9 mouse cellular contexts compared by ENCODE assay signal in the genomic region with DNA sequence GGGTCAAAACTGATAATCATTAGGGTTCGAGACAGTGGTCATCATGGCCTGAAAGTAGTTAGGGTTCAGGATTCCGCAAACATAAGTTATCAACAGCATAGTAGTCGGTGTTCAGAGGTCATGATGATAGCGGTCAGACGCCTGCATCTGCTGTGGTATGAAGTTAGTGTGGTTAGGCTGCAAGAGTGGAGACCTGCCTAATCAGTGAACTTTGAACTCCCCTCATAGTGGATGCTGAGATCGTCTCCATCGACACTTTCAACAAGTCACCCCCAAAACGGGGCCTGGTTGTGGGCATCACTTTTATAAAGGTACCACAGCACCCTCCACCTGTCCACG. TPM values are rescaled to one million over a fixed set of nuclear protein-coding genes. Genes with fewer than 3 reads are reported as not detected.
DNase-seq lines count a peak whose midpoint lies in the region; ATAC-seq and TF ChIP-seq lines count a peak whose summit lies in the region.
"Had no signal": no experiment of that assay in that cellular context is flagged by ENCODE, and none has a peak within 500 bp of the region (broad histone marks: within the 10 kb centered on the region; RNA-seq: fewer than 3 reads in every experiment).

No protein-coding gene starts in this region.

- TF ChIP-seq CTCF in lung, adult 2 months (IDR thresholded peaks at IDR 0.05; ENCODE audit: insufficient read depth, low read length) = no peak

- H3K4me2 ChIP-seq in embryonic facial prominence, embryonic 15.5 days (replicated peaks) = peak overlapping the region; percentile 67
- H3K4me2 ChIP-seq in intestine, embryonic 16.5 days (ENCODE audit: low read depth, low read length) = peak overlapping the region; percentile 48
- H3K4me2 ChIP-seq in neural tube, embryonic 12.5 days (replicated peaks) = peak overlapping the region; percentile 61

- TF ChIP-seq POLR2A in lung, adult 2 months (IDR thresholded peaks at IDR 0.05; ENCODE audit: borderline replicate concordance, extremely low read depth, low read depth, low read length) = no peak

- WGBS in lung, adult 2 months = 37% methylated on average over 9 of the region's 9 CpGs
- WGBS in embryonic facial prominence, embryonic 15.5 days = 41% methylated on average over 9 of the region's 9 CpGs
- WGBS in intestine, embryonic 16.5 days = 31% methylated on average over 9 of the region's 9 CpGs
- 52% methylated on average over 9 of the region's 9 CpGs for WGBS in neural tube, embryonic 12.5 days

- peak overlapping the region; percentile 57 for H3K9ac ChIP-seq in embryonic facial prominence, embryonic 15.5 days
- H3K9ac ChIP-seq in intestine, embryonic 16.5 days (ENCODE audit: low read depth, low read length) = peak overlapping the region; percentile 78
- H3K9ac ChIP-seq in neural tube, embryonic 12.5 days = peak overlapping the region; percentile 67; the same call in 1 of the 2 replicates

- DNase-seq in lung, adult 2 months = no peak
- no peak for DNase-seq in lung, adult 18-20 months
- DNase-seq in urinary bladder, postnatal 14 days (ENCODE audit: low spot score) = no peak
- no peak for DNase-seq in embryo, embryonic 11 days
- no peak for DNase-seq in ovary, postnatal 36 days (ENCODE audit: low spot score)

- peaks cover 29% of the 10 kb centered on the region for H3K36me3 ChIP-seq in embryonic facial prominence, embryonic 15.5 days
- H3K36me3 ChIP-seq in intestine, embryonic 16.5 days (ENCODE audit: control insufficient read depth, insufficient read depth, low read length) = peaks cover 13% of the 10 kb centered on the region
- H3K36me3 ChIP-seq in neural tube, embryonic 12.5 days = peaks cover 33% of the 10 kb centered on the region

- ATAC-seq in embryonic facial prominence, embryonic 15.5 days (ENCODE audit: insufficient number of reproducible peaks, low FRiP score, low TSS enrichment, low read depth) = no peak
- ATAC-seq in intestine, embryonic 16.5 days = 0 out of 2 replicates have a peak, but pooled peaks have one; percentile 3
- peak; percentile 59; the same call in 1 of the 2 replicates for ATAC-seq in neural tube, embryonic 12.5 days (ENCODE audit: low FRiP score, low read depth)

- H3K27ac ChIP-seq in embryonic facial prominence, embryonic 15.5 days (replicated peaks) = no peak overlapping the region
- 0 out of 2 replicates have a peak overlapping the region, but pooled peaks have one; percentile 83 for H3K27ac ChIP-seq in intestine, embryonic 16.5 days (ENCODE audit: low read length)
- H3K27ac ChIP-seq in neural tube, embryonic 12.5 days = no peak overlapping the region

- peaks cover 8% of the 10 kb centered on the region for H3K4me1 ChIP-seq in lung, adult 2 months (ENCODE audit: control insufficient read depth, insufficient read depth, low read length)
- H3K4me1 ChIP-seq in embryonic facial prominence, embryonic 15.5 days = peaks cover 9% of the 10 kb centered on the region
- peaks cover 4% of the 10 kb centered on the region; the same call in 1 of the 2 replicates for H3K4me1 ChIP-seq in intestine, embryonic 16.5 days (ENCODE audit: control insufficient read depth, insufficient read depth, low read length)
- peaks cover 7% of the 10 kb centered on the region; the same call in 1 of the 2 replicates for H3K4me1 ChIP-seq in neural tube, embryonic 12.5 days

- no peaks in the 10 kb centered on the region for H3K27me3 ChIP-seq in embryonic facial prominence, embryonic 15.5 days
- no peaks in the 10 kb centered on the region for H3K27me3 ChIP-seq in intestine, embryonic 16.5 days (replicated peaks; ENCODE audit: control insufficient read depth, insufficient read depth, low read length)
- H3K27me3 ChIP-seq in neural tube, embryonic 12.5 days (replicated peaks) = no peaks in the 10 kb centered on the region

- H3K9me3 ChIP-seq in embryonic facial prominence, embryonic 15.5 days (replicated peaks) = no peaks in the 10 kb centered on the region
- no peaks in the 10 kb centered on the region for H3K9me3 ChIP-seq in intestine, embryonic 16.5 days (ENCODE audit: control insufficient read depth, low read length)
- H3K9me3 ChIP-seq in neural tube, embryonic 12.5 days = no peaks in the 10 kb centered on the region

- H3K4me3 ChIP-seq in lung, adult 2 months (replicated peaks; ENCODE audit: extremely low read depth, low read depth, low read length) = peak overlapping the region; percentile 98
- H3K4me3 ChIP-seq in embryonic facial prominence, embryonic 15.5 days (replicated peaks) = peak overlapping the region; percentile 89
- H3K4me3 ChIP-seq in intestine, embryonic 16.5 days (ENCODE audit: low read length) = peak overlapping the region; percentile 68
- H3K4me3 ChIP-seq in neural tube, embryonic 12.5 days = peak overlapping the region; percentile 71

RNA-seq across cellular contexts. Expression of a gene that starts 0.5 kb away (rescaled TPM):
- polyA plus RNA-seq in lung, adult 2 months (2012; rRNA removed) = 25.5 and 28.3 TPM in 2 replicates
- polyA plus RNA-seq in embryonic facial prominence, embryonic 15.5 days (2015; fragmentation: Nextera tagmentation; extraction: Ambion mirVana) = 31.1 and 33.9 TPM in 2 replicates
- polyA plus RNA-seq in intestine, embryonic 16.5 days (2015; fragmentation: Nextera tagmentation; extraction: Ambion mirVana) = 24.3 and 27.1 TPM in 2 replicates
- polyA plus RNA-seq in neural tube, embryonic 12.5 days (2016; fragmentation: Nextera tagmentation; extraction: Ambion mirVana) = 29.6 and 32.9 TPM in 2 replicates

RNA-seq across cellular contexts. Expression of a gene that starts 9.4 kb away (rescaled TPM):
- polyA plus RNA-seq in lung, adult 2 months (2012; rRNA removed) = 0.85 TPM in 2 replicates
- polyA plus RNA-seq in embryonic facial prominence, embryonic 15.5 days (2015; fragmentation: Nextera tagmentation; extraction: Ambion mirVana) = 0.25 and 0.35 TPM in 2 replicates
- 0.15 and 0.21 TPM in 2 replicates for polyA plus RNA-seq in intestine, embryonic 16.5 days (2015; fragmentation: Nextera tagmentation; extraction: Ambion mirVana)
- polyA plus RNA-seq in neural tube, embryonic 12.5 days (2016; fragmentation: Nextera tagmentation; extraction: Ambion mirVana) = 1.2 and 1.8 TPM in 2 replicates

RNA-seq across cellular contexts. Expression of a gene that starts 22.0 kb away (rescaled TPM):
- 144 and 157 TPM in 2 replicates for polyA plus RNA-seq in lung, adult 2 months (2012; rRNA removed)
- polyA plus RNA-seq in embryonic facial prominence, embryonic 15.5 days (2015; fragmentation: Nextera tagmentation; extraction: Ambion mirVana) = 244 and 245 TPM in 2 replicates
- 211 and 233 TPM in 2 replicates for polyA plus RNA-seq in intestine, embryonic 16.5 days (2015; fragmentation: Nextera tagmentation; extraction: Ambion mirVana)
- polyA plus RNA-seq in neural tube, embryonic 12.5 days (2016; fragmentation: Nextera tagmentation; extraction: Ambion mirVana) = 186 and 216 TPM in 2 replicates

RNA-seq across cellular contexts. Expression of a gene that starts 54.7 kb away (rescaled TPM):
- polyA plus RNA-seq in lung, adult 2 months (2012; rRNA removed) = 19.4 and 23.4 TPM in 2 replicates
- 47.6 and 51.5 TPM in 2 replicates for polyA plus RNA-seq in embryonic facial prominence, embryonic 15.5 days (2015; fragmentation: Nextera tagmentation; extraction: Ambion mirVana)
- polyA plus RNA-seq in intestine, embryonic 16.5 days (2015; fragmentation: Nextera tagmentation; extraction: Ambion mirVana) = 30.0 TPM in 2 replicates
- polyA plus RNA-seq in neural tube, embryonic 12.5 days (2016; fragmentation: Nextera tagmentation; extraction: Ambion mirVana) = 194 and 205 TPM in 2 replicates

RNA-seq across cellular contexts. Expression of a gene that starts 58.6 kb away (rescaled TPM):
- polyA plus RNA-seq in lung, adult 2 months (2012; rRNA removed) = 0.02 and 0.04 TPM in 2 replicates
- 0.13 and 0.15 TPM in 2 replicates for polyA plus RNA-seq in embryonic facial prominence, embryonic 15.5 days (2015; fragmentation: Nextera tagmentation; extraction: Ambion mirVana)
- polyA plus RNA-seq in intestine, embryonic 16.5 days (2015; fragmentation: Nextera tagmentation; extraction: Ambion mirVana) = 0.07 and 0.21 TPM in 2 replicates
- polyA plus RNA-seq in neural tube, embryonic 12.5 days (2016; fragmentation: Nextera tagmentation; extraction: Ambion mirVana) = 0.05 TPM in 1 of 2 replicates, not detected in the other
- polyA plus RNA-seq: large intestine, adult 2 months had no signal
